Mouse (Mus musculus) myocyte (in vitro differentiated cells): ENCODE measurements around the gene Cfap299. TPM values are rescaled to one million over a fixed set of nuclear protein-coding genes. Genes with fewer than 3 reads are reported as not detected.

ENCODE experiments used
- H3K27me3 ChIP-seq: one replicate; pipeline ENCODE4 v1.6.1; 2011; ENCODE audit not compliant: control insufficient read depth, insufficient read depth, insufficient read length
- H3K36me3 ChIP-seq: one replicate; pipeline ENCODE4 v1.6.1; 2011; ENCODE audit not compliant: control insufficient read depth, insufficient read depth
- H3K4me2 ChIP-seq: one replicate; pipeline ENCODE4 v1.6.1; 2011; ENCODE audit warnings: low read depth, control low read depth
- H3K4me3 ChIP-seq: one replicate; pipeline ENCODE4 v1.5.1; 2011; ENCODE audit warnings: mild to moderate bottlenecking, control low read depth, moderate library complexity
- H3K79me2 ChIP-seq: one replicate; pipeline ENCODE4 v1.6.1; 2011; ENCODE audit not compliant: control insufficient read depth, insufficient read depth
- H3ac ChIP-seq: one replicate; pipeline ENCODE4 v1.6.1; 2011; ENCODE audit not compliant: control insufficient read depth, insufficient read length
- CEBPB ChIP-seq: IDR thresholded peaks from 2 replicates; pipeline ENCODE4 v1.6.1; 2011; ENCODE audit warnings: mild to moderate bottlenecking, moderate library complexity; ENCODE audit not compliant: poor library complexity, insufficient read depth, severe bottlenecking
- E2F4 ChIP-seq: IDR thresholded peaks from one replicate; pipeline ENCODE4 v1.6.1; 2011; ENCODE audit warnings: mild to moderate bottlenecking, control low read depth, moderate library complexity; ENCODE audit not compliant: insufficient read depth
- MAX ChIP-seq: IDR thresholded peaks from one replicate; pipeline ENCODE4 v1.6.1; 2011; ENCODE audit warnings: low read depth, mild to moderate bottlenecking, control low read depth
- MYOD1 ChIP-seq, 3 experiments: IDR thresholded peaks; one replicate each; pipeline ENCODE4 v1.6.1; 2011; ENCODE audit warnings: control low read depth in 2 of 3, low read depth in 2 of 3, mild to moderate bottlenecking in 2 of 3, moderate library complexity in 1 of 3; ENCODE audit not compliant: insufficient read length in 2 of 3, control insufficient read depth in 1 of 3
- MYOG ChIP-seq, 3 experiments: IDR thresholded peaks; one replicate each; pipeline ENCODE4 v1.6.1; 2011; ENCODE audit warnings: control low read depth in 2 of 3, low read depth in 2 of 3, mild to moderate bottlenecking in 2 of 3; ENCODE audit not compliant: insufficient read length in 2 of 3, control insufficient read depth in 1 of 3, insufficient read depth in 1 of 3
- POLR2A ChIP-seq: IDR thresholded peaks from one replicate; pipeline ENCODE4 v1.6.1; 2011; ENCODE audit warnings: low read depth, mild to moderate bottlenecking, control low read depth, moderate library complexity; ENCODE audit not compliant: insufficient read length
- POLR2AphosphoS2 ChIP-seq: IDR thresholded peaks from one replicate; pipeline ENCODE4 v1.6.1; 2011; ENCODE audit warnings: low read depth, control low read depth; ENCODE audit not compliant: insufficient read length
- REST ChIP-seq: IDR thresholded peaks from one replicate; pipeline ENCODE4 v1.6.1; 2011; ENCODE audit warnings: mild to moderate bottlenecking, control low read depth, moderate library complexity; ENCODE audit not compliant: insufficient read depth, insufficient read length
- SRF ChIP-seq: IDR thresholded peaks from one replicate; pipeline ENCODE4 v1.6.1; 2011; ENCODE audit warnings: low read depth; ENCODE audit not compliant: control insufficient read depth, insufficient read length
- TCF12 ChIP-seq: IDR thresholded peaks from one replicate; pipeline ENCODE4 v1.6.1; 2011; ENCODE audit warnings: mild to moderate bottlenecking, control low read depth; ENCODE audit not compliant: poor library complexity, insufficient read depth, severe bottlenecking
- TCF3 ChIP-seq: IDR thresholded peaks from one replicate; pipeline ENCODE4 v1.6.1; 2011; ENCODE audit warnings: low read depth, control low read depth; ENCODE audit not compliant: insufficient read length
- USF1 ChIP-seq: IDR thresholded peaks from one replicate; pipeline ENCODE4 v1.6.1; 2011; ENCODE audit warnings: low read depth, mild to moderate bottlenecking, control low read depth, moderate library complexity
- polyA plus RNA-seq: library from polyadenylated mRNA; unstranded; fragments of >200 nt; fragmentation: generic; extraction: Trizol; gene quantifications from one replicate; pipeline ENCODE4 v1.2.1, GENCODE M21; 2012; ENCODE audit warnings: missing spikeins

Cfap299 gene
- polyA plus RNA-seq, 1 experiment, result not detected

DNA sequence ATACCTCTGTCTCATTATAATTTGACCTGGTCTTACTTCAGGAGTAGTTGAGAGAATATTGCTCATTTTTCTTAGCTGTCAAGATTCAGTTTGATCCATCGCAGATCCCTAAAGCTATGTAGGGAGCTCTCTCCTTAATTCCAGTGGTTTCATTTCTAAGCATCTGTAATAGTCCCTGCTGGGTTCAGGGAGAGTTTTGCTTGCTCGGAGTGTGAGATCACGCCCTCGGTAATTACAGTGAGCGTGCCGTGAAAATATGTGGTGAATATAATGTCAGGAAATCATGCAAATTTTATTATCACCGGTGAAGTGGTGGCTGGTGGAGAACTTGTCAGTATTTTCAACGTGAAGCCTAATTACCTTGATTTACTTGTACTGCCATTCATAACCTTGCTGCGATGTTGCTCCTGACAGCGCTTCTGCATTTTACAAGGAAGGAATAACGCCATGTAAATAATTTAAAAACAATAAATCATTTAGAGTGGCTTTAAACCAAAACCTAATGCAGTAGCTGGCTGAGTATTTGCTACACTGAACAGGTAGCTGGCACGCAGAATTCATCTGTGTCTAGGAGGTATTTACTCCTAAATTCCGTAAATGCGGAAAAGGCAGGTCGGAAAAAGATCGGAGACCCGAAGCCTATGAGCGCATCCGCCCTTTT, 36.6 kb upstream of the Cfap299 start:
- Histone ChIP-seq H3K79me2 (no peaks in the 10 kb centered on the region), H3K4me3 (no peak overlapping the region), H3ac (no peak overlapping the region), H3K27me3 (no peaks in the 10 kb centered on the region), H3K36me3 (no peaks in the 10 kb centered on the region), H3K4me2 (no peak overlapping the region)
- no peak for TF ChIP-seq TCF3
- TF ChIP-seq SRF, result no peak
- no peak for TF ChIP-seq MYOG (IDR thresholded peaks at IDR 0.05; ENCODE audit: control insufficient read depth in 1 of 3, insufficient read depth in 1 of 3, insufficient read length in 2 of 3, low read depth in 2 of 3)
- TF ChIP-seq TCF12, result no peak
- TF ChIP-seq POLR2A, result no peak
- no peak for TF ChIP-seq REST
- TF ChIP-seq MYOD1 (IDR thresholded peaks at IDR 0.05; ENCODE audit: control insufficient read depth in 1 of 3, insufficient read length in 2 of 3, low read depth in 2 of 3), result no peak
- no peak for TF ChIP-seq MAX
- TF ChIP-seq E2F4, result no peak

DNA sequence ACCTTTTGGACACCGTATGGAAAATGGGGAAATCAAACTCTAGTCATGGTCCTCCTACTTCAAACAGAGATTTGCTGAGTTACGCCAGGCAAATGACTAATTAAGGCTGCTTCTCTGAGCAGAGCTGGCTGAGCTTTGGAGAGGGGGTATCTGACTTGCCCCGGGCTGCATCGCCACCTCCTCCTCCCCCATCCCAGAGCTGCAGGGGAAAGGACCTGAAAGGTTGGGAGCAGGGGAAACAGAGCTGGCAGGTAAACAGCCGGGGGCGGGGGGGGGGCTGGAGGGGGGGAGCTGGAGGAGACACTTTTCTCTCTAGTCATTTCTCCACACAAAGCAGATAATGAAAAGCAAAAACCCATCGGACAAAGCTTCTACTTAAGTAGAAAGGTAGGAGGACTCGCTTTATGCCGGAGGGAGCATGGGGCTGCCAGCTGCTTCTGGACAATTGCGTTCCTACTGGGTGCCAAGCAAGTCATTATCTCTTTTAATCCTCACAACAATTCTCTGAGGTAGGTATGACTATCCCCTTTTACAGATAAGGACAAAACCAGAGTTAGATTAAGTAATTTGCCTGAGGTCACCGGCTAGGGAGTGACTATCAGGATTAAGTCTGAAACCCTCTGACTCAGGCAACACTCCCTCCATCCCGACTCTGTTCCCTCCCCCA, 35.9 kb upstream of the Cfap299 start:
- Histone ChIP-seq H3K4me2 (no peak overlapping the region), H3K4me3 (no peak overlapping the region), H3K27me3 (no peaks in the 10 kb centered on the region), H3K36me3 (no peaks in the 10 kb centered on the region), H3ac (no peak overlapping the region), H3K79me2 (no peaks in the 10 kb centered on the region)
- TF ChIP-seq POLR2AphosphoS2, result no peak
- TF ChIP-seq MAX, result no peak
- no peak for TF ChIP-seq MYOD1 (IDR thresholded peaks at IDR 0.05; ENCODE audit: control insufficient read depth in 1 of 3, insufficient read length in 2 of 3, low read depth in 2 of 3)
- TF ChIP-seq MYOG (IDR thresholded peaks at IDR 0.05; ENCODE audit: control insufficient read depth in 1 of 3, insufficient read depth in 1 of 3, insufficient read length in 2 of 3, low read depth in 2 of 3), result no peak
- no peak for TF ChIP-seq POLR2A
- no peak for TF ChIP-seq CEBPB
- TF ChIP-seq TCF12, result no peak
- TF ChIP-seq E2F4, result no peak
- TF ChIP-seq TCF3, result no peak
- TF ChIP-seq USF1, result no peak
- TF ChIP-seq REST, result no peak
- TF ChIP-seq SRF, result no peak

DNA sequence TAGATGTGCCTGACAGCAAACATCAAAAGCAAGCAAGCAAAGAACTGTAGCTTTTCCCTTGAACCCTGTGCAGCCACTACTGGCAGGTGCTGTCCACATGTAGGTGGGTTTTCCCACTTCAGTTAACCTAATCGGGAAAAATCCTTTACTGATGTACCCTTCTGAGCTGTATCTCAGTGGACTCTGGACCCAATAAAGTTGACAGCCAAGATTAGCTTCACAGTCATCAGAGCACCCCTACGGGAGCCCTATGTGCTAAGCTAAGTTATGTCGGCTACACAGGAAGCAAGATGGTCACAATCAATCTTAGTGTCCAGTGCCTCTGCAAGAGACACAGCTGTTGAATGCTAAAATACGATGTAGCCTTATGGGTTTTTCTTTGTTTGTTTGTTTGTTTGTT, 29.0 kb upstream of the Cfap299 start:
- no peak for TF ChIP-seq E2F4
- no peak for TF ChIP-seq MYOD1 (IDR thresholded peaks at IDR 0.05; ENCODE audit: control insufficient read depth in 1 of 3, insufficient read length in 2 of 3, low read depth in 2 of 3)
- no peak for TF ChIP-seq REST
- no peak for TF ChIP-seq TCF12
- TF ChIP-seq POLR2AphosphoS2, result no peak
- no peak for TF ChIP-seq USF1
- no peak for TF ChIP-seq MYOG (IDR thresholded peaks at IDR 0.05; ENCODE audit: control insufficient read depth in 1 of 3, insufficient read depth in 1 of 3, insufficient read length in 2 of 3, low read depth in 2 of 3)
- TF ChIP-seq SRF, result no peak
- TF ChIP-seq TCF3, result no peak
- TF ChIP-seq CEBPB, result no peak
- no peak for TF ChIP-seq MAX
- Histone ChIP-seq H3K79me2 (no peaks in the 10 kb centered on the region), H3K27me3 (no peaks in the 10 kb centered on the region), H3ac (no peak overlapping the region), H3K4me3 (no peak overlapping the region), H3K4me2 (no peak overlapping the region), H3K36me3 (no peaks in the 10 kb centered on the region)

DNA sequence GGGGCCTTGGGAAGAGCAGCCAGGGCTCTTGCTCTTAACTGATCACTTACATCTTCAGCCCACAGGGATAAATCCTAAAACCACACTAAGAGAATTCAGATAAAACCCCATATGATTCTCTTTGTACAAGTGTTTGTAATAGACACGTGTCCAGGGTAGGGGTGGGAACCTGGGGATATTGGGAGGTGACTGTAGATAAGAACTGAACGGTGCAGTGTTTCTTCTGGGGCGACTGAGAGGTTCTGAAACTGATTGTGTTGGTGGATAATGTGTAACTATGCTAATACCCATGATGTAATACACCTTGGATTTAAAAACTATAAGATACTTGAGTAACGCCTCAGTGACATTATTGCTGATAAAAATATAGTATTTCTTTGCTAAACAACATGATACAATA, 23.4 kb upstream of the Cfap299 start:
- Histone ChIP-seq H3K27me3 (no peaks in the 10 kb centered on the region), H3ac (no peak overlapping the region), H3K79me2 (no peaks in the 10 kb centered on the region), H3K4me2 (no peak overlapping the region), H3K4me3 (no peak overlapping the region), H3K36me3 (no peaks in the 10 kb centered on the region)
- TF ChIP-seq CEBPB (no peak), POLR2AphosphoS2 (no peak), MYOG (IDR thresholded peaks at IDR 0.05; ENCODE audit: control insufficient read depth in 1 of 3, insufficient read depth in 1 of 3, insufficient read length in 2 of 3, low read depth in 2 of 3) (no peak), TCF12 (no peak), REST (no peak), MAX (no peak), USF1 (no peak), SRF (no peak), MYOD1 (IDR thresholded peaks at IDR 0.05; ENCODE audit: control insufficient read depth in 1 of 3, insufficient read length in 2 of 3, low read depth in 2 of 3) (no peak), E2F4 (no peak), POLR2A (no peak), TCF3 (no peak)
